Mouse (Mus musculus) layer of hippocampus, adult 18-20 months (tissue): ENCODE measurements around the gene Ankrd49. TPM values are rescaled to one million over a fixed set of nuclear protein-coding genes. Genes with fewer than 3 reads are reported as not detected.

Source experiments
- DNase-seq, 2 experiments: peaks; one replicate each; pipeline ENCODE4 v3.0.0; 2022; ENCODE audit warnings: low spot score in 2 of 2
- long read RNA-seq: library from polyadenylated mRNA; stranded (forward); transcript quantifications from one replicate; pipeline ENCODE4 v2.0.0, GENCODE M21; 2021
- total RNA-seq, 2 experiments: library from RNA; stranded (reverse); gene quantifications; 2 replicates each; pipeline ENCODE4 v1.2.3; 2021

Gene Ankrd49
- 10 to 100 TPM; 13.4 to 14.2 TPM for total RNA-seq
- long read RNA-seq, transcript Ankrd49-206 (3 exons, 2,679 nt) = major isoform, 5 of 5 reads
- long read RNA-seq, partial matches to known transcripts = 0 of 5 reads
- long read RNA-seq, other reads (novel, unspliced or antisense) = 0 of 5 reads

- peak; percentile 91 to 96 for DNase-seq
These were observed at the start of gene Ankrd49, which contains the start of gene Mre11a for GRCm38 (mm10) chr9:14784039-14785002. Gene Ankrd49 (minus strand): TSS chr9:14784856. Gene Mre11a (plus strand): TSS chr9:14784654.

GRCm38 (mm10) chr9:14832046-14832445 is 47.4 kb upstream of the Ankrd49 start:
- DNase-seq = no peak

- no peak for DNase-seq
These were observed 43.2 kb upstream of the Ankrd49 start for GRCm38 (mm10) chr9:14827875-14828274.

GRCm38 (mm10) chr9:14824840-14825239 is 40.2 kb upstream of the Ankrd49 start:
- no peak for DNase-seq

GRCm38 (mm10) chr9:14821396-14821795 is 36.7 kb upstream of the Ankrd49 start:
- DNase-seq = no peak

- peak; percentile 19 to 37 for DNase-seq
These were observed 25.5 kb upstream of the Ankrd49 start for GRCm38 (mm10) chr9:14810111-14810510.

GRCm38 (mm10) chr9:14806786-14807185 is 22.1 kb upstream of the Ankrd49 start:
- no peak for DNase-seq

- DNase-seq = no peak
These were observed 21.1 kb upstream of the Ankrd49 start for GRCm38 (mm10) chr9:14805714-14806113.

- no peak for DNase-seq
These were observed 2.7 kb upstream of the Ankrd49 start for GRCm38 (mm10) chr9:14787356-14787755.

- no peak for DNase-seq
These were observed 6.3 kb downstream of the Ankrd49 start for GRCm38 (mm10) chr9:14778341-14778740.

GRCm38 (mm10) chr9:14773813-14774212 is 10.8 kb downstream of the Ankrd49 start:
- no peak for DNase-seq

GRCm38 (mm10) chr9:14772074-14772473 is 12.6 kb downstream of the Ankrd49 start:
- no peak for DNase-seq

- no peak for DNase-seq
These were observed 13.7 kb downstream of the Ankrd49 start, which contains the start of gene 1700012B09Rik for GRCm38 (mm10) chr9:14770803-14771471. Gene 1700012B09Rik (minus strand): TSS chr9:14771030.

GRCm38 (mm10) chr9:14769811-14770210 is 14.8 kb downstream of the Ankrd49 start:
- no peak for DNase-seq

GRCm38 (mm10) chr9:14764765-14765164 is 19.9 kb downstream of the Ankrd49 start:
- DNase-seq = peak in 1 of 2 experiments; percentile 58

- no peak for DNase-seq
These were observed 25.4 kb downstream of the Ankrd49 start for GRCm38 (mm10) chr9:14759261-14759660.

GRCm38 (mm10) chr9:14758590-14758989 is 26.1 kb downstream of the Ankrd49 start:
- DNase-seq = no peak

- no peak for DNase-seq
These were observed 30.2 kb downstream of the Ankrd49 start for GRCm38 (mm10) chr9:14754469-14754868.

GRCm38 (mm10) chr9:14753947-14754346 is 30.7 kb downstream of the Ankrd49 start:
- no peak for DNase-seq

- no peak for DNase-seq
These were observed 32.6 kb downstream of the Ankrd49 start, which contains the start of gene Fut4 for GRCm38 (mm10) chr9:14752001-14752522. Gene Fut4 (minus strand): TSS chr9:14752393.

- DNase-seq = no peak
These were observed 33.1 kb downstream of the Ankrd49 start for GRCm38 (mm10) chr9:14751503-14752000.
